Mouse (Mus musculus) B cell, adult 67 days (primary cell): ENCODE measurements around the gene Apmap. TPM values are rescaled to one million over a fixed set of nuclear protein-coding genes. Genes with fewer than 3 reads are reported as not detected.

Experiments
- total RNA-seq, 2 experiments: library from RNA; stranded (reverse); gene quantifications; 4 replicates each; pipeline ENCODE4 v1.2.4; 2023

The Apmap gene
- total RNA-seq = 10 to 100 TPM; 22.8 to 29.3 TPM

GRCm38 (mm10) chr2:150608087-150608799 lies at the start of gene Apmap:
Apmap (minus strand) TSS chr2:150608567.

GRCm38 (mm10) chr2:150569847-150570590 lies 38.3 kb downstream of the Apmap start, which contains the start of gene Cst7:
Cst7 (plus strand) TSS chr2:150570415.

Other genes starting within 250 kb of the Apmap start
- 1 to 10 TPM; 4.8 to 8.4 TPM for gene 3300002I08Rik, start 245.8 kb downstream of the Apmap start, total RNA-seq
- 1 to 10 TPM; 4.4 to 5.6 TPM for gene Zfp442, start 157.1 kb downstream of the Apmap start, total RNA-seq
- 1 to 10 TPM; 1.6 to 1.8 TPM for gene Zfp345, start 123.5 kb downstream of the Apmap start, total RNA-seq
- gene Cst7, start 38.2 kb downstream of the Apmap start, total RNA-seq = under 1 TPM in 1 of 2 experiments, not detected in 1; 0.58 TPM
- 10 to 100 TPM; 77.2 to 95.4 TPM for gene Acss1, start 59.9 kb upstream of the Apmap start, total RNA-seq
- gene Vsx1, start 80.8 kb upstream of the Apmap start, total RNA-seq = not detected
- 10 to 100 TPM; 27.4 to 31.9 TPM for gene Entpd6, start 140.5 kb upstream of the Apmap start, total RNA-seq
- gene Pygb, start 178.2 kb upstream of the Apmap start, total RNA-seq = 10 to 100 TPM; 51.1 to 60.4 TPM